Mouse (Mus musculus) liver, embryonic 14 days (tissue): ENCODE data around the gene Zdhhc9. TPM values are rescaled to one million over a fixed set of nuclear protein-coding genes. Genes with fewer than 3 reads are reported as not detected.

Experiments used
- polyA plus RNA-seq: library from polyadenylated mRNA; depleted of rRNA; stranded (reverse); fragments of >200 nt; gene quantifications from 2 replicates; pipeline ENCODE4 v1.2.3, GENCODE M21; 2012; rRNA removed

Gene Zdhhc9
- polyA plus RNA-seq = 9.8 and 12.0 TPM in 2 replicates

GRCm38 (mm10) chrX:48208519-48209185, at the start of gene Zdhhc9:
Gene Zdhhc9 (minus strand): TSS chrX:48208878.

GRCm38 (mm10) chrX:48256468-48257007, 47.9 kb upstream of the Zdhhc9 start, which contains the start of gene Utp14a:
Gene Utp14a (plus strand): TSS chrX:48256862.

GRCm38 (mm10) chrX:48146262-48146661, 62.4 kb downstream of the Zdhhc9 start, which contains the start of gene Sash3:
Gene Sash3 (plus strand): TSS chrX:48146436.

Other genes starting within 250 kb of the Zdhhc9 start
- 0.06 and 0.14 TPM in 2 replicates for gene Apln, start 174.0 kb downstream of the Zdhhc9 start, polyA plus RNA-seq
- 0.01 and 0.06 TPM in 2 replicates for gene Xpnpep2, start 100.2 kb downstream of the Zdhhc9 start, polyA plus RNA-seq
- gene Sash3, start 62.4 kb downstream of the Zdhhc9 start, polyA plus RNA-seq = 3.3 and 4.3 TPM in 2 replicates
- 11.2 and 12.2 TPM in 2 replicates for gene Utp14a, start 48.0 kb upstream of the Zdhhc9 start, polyA plus RNA-seq
- 1.8 and 2.1 TPM in 2 replicates for gene Bcorl1, start 132.5 kb upstream of the Zdhhc9 start, polyA plus RNA-seq